Mouse (Mus musculus) liver, embryonic 14.5 days (tissue): ENCODE results near the gene Olfr1289.

ENCODE experiments used
- CTCF ChIP-seq: IDR thresholded peaks from 2 replicates; pipeline ENCODE4 v1.5.1; 2016; ENCODE audit warnings: antibody characterized with exemption, low read depth, control low read depth
- EP300 ChIP-seq: IDR thresholded peaks from 2 replicates; pipeline ENCODE4 v1.6.1; 2016; ENCODE audit warnings: antibody characterized with exemption, low read depth

DNA sequence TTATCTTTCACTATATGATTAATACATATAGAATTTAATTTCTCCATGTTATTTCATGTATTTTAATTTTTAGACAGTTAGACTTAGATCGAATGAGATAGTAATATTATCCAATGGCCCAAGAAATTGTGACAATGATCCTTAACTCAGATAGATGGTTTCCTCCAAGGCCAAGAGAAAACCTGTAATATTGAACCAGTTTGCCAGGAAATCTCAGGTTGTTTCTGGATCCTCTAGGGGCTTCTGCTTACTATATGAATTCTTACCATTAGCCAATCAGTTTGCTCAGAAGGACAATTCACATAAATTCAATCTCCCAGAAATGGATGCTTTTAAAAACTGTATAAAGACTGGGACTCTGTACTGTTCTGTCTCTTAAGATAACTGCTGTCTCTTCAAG lies 44.3 kb downstream of the Olfr1289 start, which contains the start of gene Olfr1293-ps:
- TF ChIP-seq CTCF, result no peak
- no peak for TF ChIP-seq EP300
